Mouse (Mus musculus): ENCODE data around the gene Mrpl10. TPM values are rescaled to one million over a fixed set of nuclear protein-coding genes. Genes with fewer than 3 reads are reported as not detected.

The Mrpl10 gene
- total RNA-seq, 4 experiments from 2014 or later: 76.3 to 85.2 (median 77.8) TPM

DNA sequence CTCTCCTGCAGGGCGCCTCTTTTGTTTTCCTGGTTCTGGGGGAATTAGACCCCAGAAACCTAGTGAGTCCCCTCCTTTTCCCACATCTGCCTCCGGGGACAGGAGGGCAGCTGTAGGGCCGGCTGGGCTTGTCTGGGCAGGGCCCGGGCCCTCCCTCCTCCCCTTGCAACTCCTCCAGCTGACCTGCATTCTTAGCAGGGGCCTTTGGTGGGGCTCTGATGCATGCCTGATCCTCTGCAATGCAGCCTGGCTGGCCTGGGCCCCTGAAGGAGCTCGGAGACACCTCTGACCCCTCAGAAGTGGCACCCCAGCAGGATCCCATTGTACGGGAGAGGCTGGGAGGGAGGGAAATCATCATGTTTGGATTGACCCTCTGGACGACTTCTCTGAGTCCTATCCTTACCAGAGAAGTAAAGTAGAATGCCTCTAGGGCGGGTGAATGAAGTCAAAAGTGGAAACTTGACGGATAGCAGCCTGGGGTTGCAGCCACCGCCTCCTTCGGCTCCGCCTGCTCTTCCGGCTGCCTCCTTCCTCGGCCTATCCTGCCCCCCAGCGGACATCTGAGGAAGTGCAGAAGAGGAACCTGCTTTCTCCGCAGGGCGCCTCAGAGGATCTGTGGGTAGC lies 15.5 kb upstream of the Mrpl10 start:
- DNase-seq (ENCODE audit: low spot score in 2 of 2): peak; percentile 61 to 83

DNA sequence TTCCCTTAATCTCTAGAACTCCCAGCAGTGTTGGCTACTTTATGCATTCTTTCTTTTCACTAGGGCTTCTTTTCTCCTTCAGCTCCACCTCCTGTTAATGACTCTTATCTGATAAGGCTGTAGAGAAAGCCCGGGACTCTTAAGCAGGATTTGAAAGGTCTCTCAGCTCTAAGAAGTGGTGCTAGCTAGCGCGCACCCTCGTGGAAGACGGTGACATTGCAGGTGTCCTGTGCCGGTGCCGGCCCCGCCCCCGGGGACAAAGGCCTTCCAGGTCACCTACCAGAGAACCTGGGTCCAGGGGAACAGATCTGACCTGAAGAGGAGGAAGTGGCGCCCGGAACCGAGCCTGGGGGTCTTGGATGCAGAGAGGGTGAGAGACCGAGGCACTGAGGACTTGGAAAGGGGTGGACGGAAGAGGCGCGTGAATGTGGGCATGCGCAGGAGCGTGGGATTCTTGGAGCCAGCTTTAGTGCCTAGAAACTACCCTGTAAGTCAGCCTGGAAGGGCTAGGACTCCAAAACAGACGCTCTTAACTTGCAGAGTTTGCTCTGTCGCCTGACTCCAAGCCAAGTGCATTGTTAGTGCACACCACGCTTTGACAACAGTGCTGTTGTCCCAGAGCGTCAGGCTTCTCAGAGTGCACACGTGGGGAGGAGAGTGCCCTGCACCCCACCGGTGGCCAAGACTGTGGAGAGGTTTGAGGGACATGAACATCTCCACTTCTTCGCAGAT lies 11.5 kb upstream of the Mrpl10 start, which contains the start of gene Scrn2:
Gene Scrn2 (plus strand): TSS at position 253 of the 732 bp plus-strand sequence.
- peak in 1 of 2 experiments; percentile 76 for DNase-seq (ENCODE audit: low spot score in 2 of 2)

- DNase-seq (ENCODE audit: low spot score in 2 of 2): no peak
Observed at GRCm38 (mm10) chr11:97030426-97030825, 10.9 kb upstream of the Mrpl10 start.

DNA sequence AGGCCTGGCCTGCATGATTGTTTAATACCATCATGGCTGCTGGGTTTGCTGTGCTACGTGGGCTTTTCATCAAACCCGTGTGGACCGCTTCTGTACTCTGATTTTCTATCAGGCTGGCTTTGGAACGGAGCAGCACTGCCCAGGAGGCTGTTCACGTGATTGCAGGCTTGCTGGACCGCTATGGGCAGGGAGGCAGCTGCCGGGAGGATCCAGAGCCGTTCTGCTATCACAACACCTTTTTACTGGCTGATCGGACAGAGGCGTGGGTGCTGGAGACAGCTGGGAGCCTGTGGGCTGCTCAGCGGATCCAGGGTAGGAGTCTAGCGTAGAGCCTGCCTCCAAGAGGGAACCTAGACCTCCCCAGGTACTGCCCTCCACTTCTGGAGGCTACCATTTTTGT lies 9.4 kb upstream of the Mrpl10 start:
- no peak for DNase-seq (ENCODE audit: low spot score in 2 of 2)

- no peak for DNase-seq (ENCODE audit: low spot score in 2 of 2)
Observed at GRCm38 (mm10) chr11:97032499-97032898, 8.9 kb upstream of the Mrpl10 start.

DNA sequence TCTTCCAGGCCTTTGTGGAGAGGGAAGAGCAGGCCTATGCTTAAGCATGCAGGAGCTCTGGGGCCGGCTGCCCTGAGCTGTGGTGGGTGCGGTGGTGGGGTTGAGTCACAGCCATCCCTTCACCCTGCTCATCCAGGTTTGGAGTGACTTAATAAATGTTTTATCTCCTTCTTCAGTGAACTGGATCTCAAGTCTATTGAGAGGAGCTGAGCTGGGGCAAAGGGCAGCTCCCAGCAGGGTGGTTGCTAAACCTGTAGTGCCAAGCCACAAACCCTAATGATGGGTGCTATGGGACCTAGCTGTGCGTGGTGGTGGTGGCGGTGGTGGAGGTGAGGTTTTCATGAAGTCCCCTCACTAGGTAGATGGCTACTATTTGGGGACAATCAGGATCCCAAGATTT lies 7.6 kb upstream of the Mrpl10 start:
- DNase-seq (ENCODE audit: low spot score in 2 of 2): no peak

DNA sequence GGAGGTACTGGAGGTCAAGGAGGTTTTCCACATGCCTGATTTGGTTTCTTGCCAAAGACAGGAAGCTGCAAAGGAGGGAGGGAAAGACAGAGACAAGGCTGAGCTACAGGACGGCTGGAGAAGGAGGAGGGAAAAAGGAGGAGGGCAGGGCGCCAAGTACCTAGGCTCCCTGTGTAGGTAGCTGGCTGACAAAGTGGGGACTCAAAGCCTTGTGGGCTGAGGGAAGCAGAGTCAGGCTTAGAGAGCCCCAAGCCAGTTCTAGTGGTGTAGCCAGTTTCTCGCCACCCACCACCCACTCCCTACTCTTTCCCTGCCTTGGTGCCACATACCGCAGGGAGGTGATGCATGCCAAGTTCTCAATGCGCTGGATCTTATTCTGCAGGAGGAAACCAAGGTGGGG lies 5.2 kb upstream of the Mrpl10 start:
- DNase-seq (ENCODE audit: low spot score in 2 of 2): no peak

DNA sequence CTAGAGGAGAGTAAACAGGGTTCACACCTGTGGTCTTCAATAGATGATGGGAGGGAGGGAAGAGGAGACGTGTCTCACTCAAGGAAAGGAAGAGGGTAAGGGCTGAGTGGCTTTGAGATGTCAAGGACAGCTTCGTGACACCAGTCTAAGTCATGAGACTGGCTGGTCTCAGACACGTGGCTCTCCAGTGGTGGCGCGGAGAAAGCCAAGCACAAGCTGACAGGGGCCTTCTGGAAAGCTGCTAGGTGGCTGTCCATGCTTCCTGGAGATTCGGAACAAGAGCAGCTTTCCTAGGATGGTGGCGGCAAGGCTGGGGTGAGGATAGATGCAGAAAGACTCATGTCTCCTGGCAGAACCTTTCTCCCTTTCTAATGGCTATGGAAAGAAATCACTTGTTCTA lies 2.5 kb upstream of the Mrpl10 start:
- no peak for DNase-seq (ENCODE audit: low spot score in 2 of 2)

DNA sequence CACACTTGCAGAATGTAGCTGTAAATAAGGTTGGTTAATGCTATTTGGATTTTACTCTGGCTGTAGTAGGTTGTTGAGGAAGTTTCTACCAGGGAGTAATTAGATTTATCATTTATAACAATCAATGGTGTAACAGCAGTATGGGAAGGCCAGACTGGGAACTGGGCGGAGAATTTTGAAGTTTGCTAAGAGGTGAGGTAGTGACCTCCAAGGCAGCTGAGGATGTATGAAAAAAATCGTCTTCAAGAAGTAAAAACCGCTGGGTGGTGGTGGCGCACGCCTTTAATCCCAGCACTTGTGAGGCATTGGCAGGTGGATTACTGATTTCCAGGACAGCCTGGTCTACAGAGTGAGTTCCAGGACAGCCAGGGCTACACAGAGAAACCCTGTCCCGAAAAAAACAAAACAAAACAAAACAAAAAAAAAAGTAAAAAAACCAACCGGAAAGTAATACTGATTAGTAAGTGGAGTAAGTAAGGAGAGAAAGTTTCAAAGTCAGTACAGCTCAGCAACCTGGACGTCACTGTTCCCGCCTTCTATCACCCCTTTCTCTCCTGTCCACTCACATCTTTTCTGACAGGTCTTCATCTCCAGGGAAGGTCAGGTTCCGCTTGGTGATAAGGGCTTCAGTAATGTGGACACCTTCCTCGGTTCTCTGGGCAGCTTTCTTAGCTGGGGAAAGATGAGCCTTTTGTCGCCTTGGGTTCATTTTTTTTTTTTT lies 899 bp upstream of the Mrpl10 start:
- DNase-seq (ENCODE audit: low spot score in 2 of 2): no peak

GRCm38 (mm10) chr11:97044902-97045301 lies 3.5 kb downstream of the Mrpl10 start:
- DNase-seq (ENCODE audit: low spot score in 2 of 2): no peak

DNA sequence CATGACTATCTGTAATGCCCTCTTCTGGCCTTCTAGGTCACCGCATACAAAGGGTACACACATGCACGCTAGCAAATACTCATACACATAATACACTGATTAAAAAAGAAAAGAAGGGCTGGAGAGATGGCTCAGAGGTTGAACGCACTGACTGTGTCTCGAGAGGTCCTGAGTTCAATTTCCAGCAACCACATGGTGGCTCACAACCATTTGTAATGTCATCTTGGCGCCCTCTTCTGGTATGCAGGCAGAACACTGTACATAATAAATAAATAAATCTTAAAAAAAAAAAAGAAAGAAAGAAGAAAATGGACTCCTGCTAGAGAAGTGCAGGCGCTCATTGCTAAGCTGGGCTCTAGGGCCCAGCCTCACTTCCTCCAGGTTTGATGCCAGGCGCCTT lies 4.5 kb downstream of the Mrpl10 start:
- DNase-seq (ENCODE audit: low spot score in 2 of 2): no peak

DNA sequence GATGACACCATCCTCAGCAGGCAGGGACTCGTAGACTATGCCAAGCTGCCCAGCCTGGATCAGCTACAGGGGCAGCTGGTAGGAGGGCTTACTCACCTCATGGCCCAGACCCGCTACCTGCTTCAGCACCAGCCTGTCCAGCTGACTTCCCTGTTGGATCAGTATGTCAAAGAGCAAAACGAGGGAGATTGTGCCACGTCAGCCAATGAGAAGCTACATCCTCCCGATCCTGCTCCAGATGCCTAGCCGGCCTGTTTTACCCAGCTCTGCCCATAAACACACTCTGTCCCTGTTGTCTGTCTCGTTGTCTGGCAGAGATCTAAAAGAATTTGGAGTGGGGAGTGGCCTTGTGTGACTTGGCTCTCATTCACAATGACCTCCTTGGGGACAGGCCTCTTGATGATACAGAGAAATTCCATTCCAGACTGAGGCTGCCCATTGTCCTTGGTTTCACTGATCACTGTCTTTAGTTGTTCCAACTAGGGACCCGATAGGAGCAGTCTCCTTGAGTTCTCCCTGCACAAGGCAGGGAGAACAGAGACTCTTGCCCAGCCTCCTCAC lies 6.8 kb downstream of the Mrpl10 start:
- no peak for DNase-seq (ENCODE audit: low spot score in 2 of 2)

DNA sequence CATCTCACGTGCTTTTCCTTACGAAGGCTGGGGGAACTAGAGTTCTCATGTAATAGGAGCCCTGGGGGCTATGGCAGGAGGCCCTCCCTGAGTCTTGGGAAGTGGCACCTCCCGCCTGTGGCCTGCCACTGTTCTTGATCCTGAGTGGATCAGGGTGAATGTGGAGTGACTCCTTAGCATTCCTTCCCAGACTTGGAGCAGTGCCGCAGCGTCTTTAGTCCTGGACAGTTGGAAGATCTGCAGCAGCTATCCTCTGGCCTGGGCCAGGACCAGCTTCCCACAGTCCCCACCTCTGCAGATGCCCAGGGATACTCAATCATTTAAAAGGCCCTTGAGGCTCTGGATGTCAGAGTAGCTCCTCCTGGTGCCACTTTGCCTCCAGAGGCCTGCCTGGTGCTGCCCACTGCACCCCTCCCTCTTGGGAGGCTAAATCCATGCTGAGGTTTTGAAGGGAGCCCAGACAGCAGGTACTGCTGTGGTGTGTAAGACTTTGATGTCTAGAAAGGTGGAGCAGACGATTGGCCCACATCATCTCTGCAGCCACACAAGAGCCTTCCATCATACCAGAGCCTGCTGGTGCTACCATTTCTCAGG lies 8.2 kb downstream of the Mrpl10 start:
- DNase-seq (ENCODE audit: low spot score in 2 of 2): no peak

GRCm38 (mm10) chr11:97050216-97050943 lies 9.0 kb downstream of the Mrpl10 start, which contains the start of gene Osbpl7:
Osbpl7 (plus strand) TSS chr11:97050628.
- DNase-seq (ENCODE audit: low spot score in 2 of 2): peak; percentile 70 to 73

GRCm38 (mm10) chr11:97050944-97051586 lies 9.7 kb downstream of the Mrpl10 start:
- no peak for DNase-seq (ENCODE audit: low spot score in 2 of 2)

- no peak for DNase-seq (ENCODE audit: low spot score in 2 of 2)
Observed at GRCm38 (mm10) chr11:97052219-97052646, 10.9 kb downstream of the Mrpl10 start.

DNA sequence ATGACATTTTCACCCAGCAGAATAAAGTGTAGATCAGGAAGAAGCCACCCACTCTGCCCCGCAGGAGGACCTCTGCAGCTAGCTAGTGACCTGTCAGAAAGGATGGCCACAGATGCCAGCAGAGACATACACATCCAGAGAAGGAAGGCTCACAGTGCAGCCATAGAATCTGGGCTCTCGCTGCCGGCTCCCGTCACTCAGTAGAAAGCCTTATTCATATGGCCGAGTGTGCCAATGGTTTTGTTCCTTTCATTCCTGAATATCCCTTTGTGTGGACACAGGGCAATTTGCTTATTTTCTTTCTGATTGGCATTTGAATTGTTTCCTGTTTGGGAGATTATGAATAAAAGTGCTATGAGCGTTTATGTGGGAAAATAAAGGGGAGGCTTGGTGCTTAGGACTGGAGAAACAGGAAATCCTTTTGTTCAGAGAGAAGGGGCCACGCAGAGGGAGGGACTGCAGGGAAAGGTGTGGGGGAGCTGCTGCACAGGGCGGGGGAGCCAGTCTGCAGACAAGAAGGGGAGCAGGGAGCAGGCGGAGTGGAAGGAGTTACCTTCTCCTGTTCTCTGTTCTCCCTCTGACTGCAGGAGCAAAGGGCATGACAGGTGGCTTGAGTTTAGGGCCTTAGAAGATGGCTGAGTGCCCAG lies 22.0 kb downstream of the Mrpl10 start:
- DNase-seq (ENCODE audit: low spot score in 2 of 2): peak in 1 of 2 experiments; percentile 40

- DNase-seq (ENCODE audit: low spot score in 2 of 2): no peak
Observed at GRCm38 (mm10) chr11:97063921-97064295, 22.5 kb downstream of the Mrpl10 start.

GRCm38 (mm10) chr11:97065538-97066295 lies 24.4 kb downstream of the Mrpl10 start:
- DNase-seq (ENCODE audit: low spot score in 2 of 2): no peak

Data from layer of hippocampus, adult 8-10 months (tissue).